Mouse (Mus musculus) heart, postnatal 14 days (tissue): ENCODE measurements around the gene Timm8a2. TPM values are rescaled to one million over a fixed set of nuclear protein-coding genes. Genes with fewer than 3 reads are reported as not detected.

Source experiments
- DNase-seq, 2 experiments: peaks; one replicate each; pipeline ENCODE4 v3.0.0; 2021 to 2022
- intact Hi-C: fragments of 180-260 bp; cut with DNase I; formaldehyde crosslinking; loops from one replicate; pipeline ENCODE4 v1.15.1; 2025
- long read RNA-seq, 2 experiments: library from polyadenylated mRNA; stranded (forward); transcript quantifications; one replicate each; pipeline ENCODE4 v2.0.0; 2021
- total RNA-seq, 2 experiments: library from RNA; stranded (reverse); gene quantifications; 2 replicates each; pipeline ENCODE4 v1.2.3; 2021

The Timm8a2 gene
- total RNA-seq, result not detected
- long read RNA-seq, experiment 1, result 0 reads
- long read RNA-seq, experiment 2, result 0 reads

DNA sequence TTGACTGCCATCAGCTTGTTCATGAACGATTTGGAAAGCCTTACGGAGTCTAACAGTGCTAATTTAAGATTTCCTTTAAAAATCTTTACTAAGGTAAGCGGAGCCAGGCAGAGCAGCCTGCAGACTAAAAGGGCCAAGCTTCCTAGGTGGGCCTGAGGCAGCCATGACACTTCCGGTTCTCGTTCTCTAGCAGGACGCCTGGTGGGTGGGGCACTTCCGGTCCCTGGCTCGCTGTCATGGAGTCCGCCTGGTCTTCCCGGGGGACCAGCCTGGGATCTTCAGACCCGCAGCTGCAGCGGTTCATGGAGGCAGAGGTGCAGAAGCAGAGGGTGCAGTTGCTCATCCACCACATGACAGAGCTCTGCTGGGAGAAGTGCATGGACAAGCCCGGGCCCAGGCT, at the start of gene Timm8a2:
Gene Timm8a2, plus strand, starts transcription at position 224 of the 400 bp plus-strand sequence.
- intact Hi-C loops, result no loop called here
- no peak for DNase-seq

- DNase-seq, result no peak
- intact Hi-C loops, result no loop called here
These were observed 49.0 kb upstream of the Timm8a2 start for GRCm38 (mm10) chr14:121985477-121985876.

DNA sequence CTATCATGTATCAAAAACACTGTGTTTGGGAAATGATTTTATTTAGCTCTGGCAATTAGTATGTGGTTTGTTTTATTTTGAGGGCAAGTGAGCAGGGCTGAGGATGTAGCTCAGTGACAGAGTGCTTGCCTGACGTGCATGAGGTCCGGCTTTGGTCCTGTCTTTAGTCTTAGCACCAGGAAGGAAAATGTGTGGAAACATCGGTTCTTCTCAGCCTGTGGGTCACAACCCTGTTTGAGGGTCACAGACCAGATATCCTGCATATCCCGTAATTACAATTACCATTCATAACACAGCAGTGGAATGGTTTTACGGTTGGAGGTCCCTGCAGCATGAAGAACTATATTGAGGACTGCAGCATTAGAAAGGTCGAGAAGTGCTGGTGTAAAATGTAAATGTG, 48.4 kb upstream of the Timm8a2 start:
- intact Hi-C loops, result no loop called here
- no peak for DNase-seq

DNA sequence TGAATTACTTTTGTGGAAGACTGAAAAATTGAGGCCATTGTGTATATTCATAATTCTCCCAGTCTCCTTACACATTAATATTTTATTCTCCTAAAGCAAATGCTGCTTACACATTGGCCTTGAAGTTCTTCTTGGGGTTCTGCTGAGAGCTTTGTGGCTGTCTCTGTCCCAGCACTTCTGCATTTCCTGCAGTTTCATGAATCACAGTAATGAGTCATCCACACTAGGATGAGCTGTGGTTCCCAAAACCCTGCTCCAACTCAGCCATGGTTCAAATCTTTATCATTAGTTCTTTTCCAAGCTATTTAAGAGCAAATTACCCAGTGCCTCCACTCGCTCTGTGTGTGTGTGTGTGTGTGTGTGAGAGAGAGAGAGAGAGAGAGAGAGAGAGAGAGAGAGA, 47.2 kb upstream of the Timm8a2 start:
- intact Hi-C loops, result no loop called here
- DNase-seq, result no peak

DNA sequence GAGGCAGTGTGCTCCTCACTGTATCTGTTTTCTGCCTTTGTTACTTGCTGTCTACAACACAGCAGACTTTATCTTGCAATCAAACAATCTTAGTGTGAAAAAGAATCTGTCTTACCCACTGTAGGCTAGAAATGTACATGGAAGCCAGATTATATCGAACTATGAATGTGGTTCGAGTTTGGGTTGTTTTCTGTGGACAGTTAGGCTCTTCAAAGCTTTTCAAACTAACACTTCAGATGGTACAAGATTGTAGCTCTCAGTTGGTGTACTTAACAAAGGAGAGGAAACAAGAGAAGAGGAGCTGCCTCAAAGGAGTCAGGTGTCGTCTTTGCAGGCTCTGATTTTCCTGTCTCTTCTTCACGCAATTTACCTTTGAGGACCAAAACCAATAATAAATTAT, 46.8 kb upstream of the Timm8a2 start:
- intact Hi-C loops, result no loop called here
- DNase-seq, result no peak

- intact Hi-C loops, result no loop called here
- no peak for DNase-seq
These were observed 45.1 kb upstream of the Timm8a2 start for GRCm38 (mm10) chr14:121989331-121989730.

GRCm38 (mm10) chr14:121989869-121990268, 44.6 kb upstream of the Timm8a2 start:
- intact Hi-C loops, result loop anchor here (5.0 kb wide), 1 partner anchor 67 kb away; no protein-coding TSS in a partner anchor
- no peak for DNase-seq

GRCm38 (mm10) chr14:121990897-121991296, 43.6 kb upstream of the Timm8a2 start:
- no peak for DNase-seq
- intact Hi-C loops, result loop anchor here (5.0 kb wide), 1 partner anchor 66 kb away; no protein-coding TSS in a partner anchor

DNA sequence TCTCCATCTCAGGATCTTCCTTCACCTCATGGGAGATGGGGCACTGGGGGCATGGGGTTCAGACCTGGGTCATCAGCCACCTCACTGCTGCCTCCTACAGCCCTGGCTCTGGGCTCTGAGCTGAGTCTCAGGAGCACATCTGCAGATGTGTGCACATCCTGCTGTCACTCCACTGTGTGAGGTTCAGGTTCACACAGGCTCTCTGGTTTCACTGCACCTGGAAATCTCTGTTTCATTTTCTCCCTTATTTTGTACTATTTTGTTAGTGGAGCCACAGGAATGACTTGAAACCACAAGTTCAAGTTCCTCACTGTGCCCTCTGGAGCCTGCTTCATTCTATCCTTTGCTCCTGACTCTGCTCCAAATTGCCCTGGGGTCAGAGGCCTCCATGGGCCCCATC, 42.6 kb upstream of the Timm8a2 start:
- intact Hi-C loops, result loop anchor here (5.0 kb wide), 1 partner anchor 65 kb away; no protein-coding TSS in a partner anchor
- DNase-seq, result no peak

- DNase-seq, result no peak
- intact Hi-C loops, result loop anchor here (5.0 kb wide), 1 partner anchor 65 kb away; no protein-coding TSS in a partner anchor
These were observed 41.8 kb upstream of the Timm8a2 start for GRCm38 (mm10) chr14:121992395-121993280.

DNA sequence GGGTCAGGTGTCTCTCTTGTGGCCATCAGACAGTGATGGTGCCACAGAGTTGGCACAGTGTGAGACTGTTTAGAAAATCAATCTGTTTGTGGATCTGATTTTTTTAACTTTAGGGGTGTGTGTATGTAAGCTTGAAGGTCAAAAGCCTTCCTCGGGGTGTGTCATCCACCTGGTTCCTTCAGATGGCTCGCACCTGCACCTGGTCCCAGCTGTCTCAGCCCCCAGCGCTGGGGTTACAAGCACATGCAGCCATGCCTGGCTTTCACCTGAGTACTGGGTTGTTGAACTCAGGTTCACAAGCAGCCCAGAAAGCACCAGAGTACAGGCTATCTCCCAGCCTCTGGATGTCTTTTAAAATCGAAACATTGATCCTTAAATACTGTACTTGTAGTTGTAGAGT, 40.9 kb upstream of the Timm8a2 start:
- intact Hi-C loops, result loop anchor here (5.0 kb wide), 1 partner anchor 64 kb away; no protein-coding TSS in a partner anchor
- no peak for DNase-seq

- intact Hi-C loops, result loop anchor here (5.0 kb wide), 1 partner anchor 63 kb away; no protein-coding TSS in a partner anchor
- DNase-seq, result no peak
These were observed 40.2 kb upstream of the Timm8a2 start for GRCm38 (mm10) chr14:121994171-121994700.

- intact Hi-C loops, result loop anchor here (5.0 kb wide), 1 partner anchor 62 kb away; no protein-coding TSS in a partner anchor
These were observed 39.5 kb upstream of the Timm8a2 start for GRCm38 (mm10) chr14:121994846-121995556.

DNA sequence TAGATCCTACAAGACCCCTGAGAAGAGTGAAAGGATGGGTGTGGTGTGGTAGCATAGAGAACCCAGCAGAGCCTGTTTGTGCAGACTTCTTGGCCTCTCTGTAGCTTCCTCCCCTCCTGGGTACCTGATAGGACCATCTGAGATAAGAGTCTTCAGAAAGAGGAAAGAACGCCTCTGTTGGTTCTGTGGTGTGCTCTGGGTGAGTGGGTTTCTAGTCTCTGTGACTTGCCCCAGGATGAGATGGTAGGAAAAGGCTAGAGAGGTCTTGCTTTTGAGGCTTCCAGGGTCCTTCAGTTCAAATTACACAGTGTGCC, 39.0 kb upstream of the Timm8a2 start:
- intact Hi-C loops, result no loop called here
- no peak for DNase-seq

More at GRCm38 (mm10) chr14:121994846-121995556, 39.5 kb upstream of the Timm8a2 start:
- no peak for DNase-seq

- intact Hi-C loops, result no loop called here
- peak; percentile 68 to 71 for DNase-seq
These were observed 37.7 kb upstream of the Timm8a2 start for GRCm38 (mm10) chr14:121996786-121997185.

- DNase-seq, result no peak
- intact Hi-C loops, result no loop called here
These were observed 35.0 kb upstream of the Timm8a2 start for GRCm38 (mm10) chr14:121999455-121999854.

- intact Hi-C loops, result no loop called here
- no peak for DNase-seq
These were observed 33.9 kb upstream of the Timm8a2 start for GRCm38 (mm10) chr14:122000346-122001105.

DNA sequence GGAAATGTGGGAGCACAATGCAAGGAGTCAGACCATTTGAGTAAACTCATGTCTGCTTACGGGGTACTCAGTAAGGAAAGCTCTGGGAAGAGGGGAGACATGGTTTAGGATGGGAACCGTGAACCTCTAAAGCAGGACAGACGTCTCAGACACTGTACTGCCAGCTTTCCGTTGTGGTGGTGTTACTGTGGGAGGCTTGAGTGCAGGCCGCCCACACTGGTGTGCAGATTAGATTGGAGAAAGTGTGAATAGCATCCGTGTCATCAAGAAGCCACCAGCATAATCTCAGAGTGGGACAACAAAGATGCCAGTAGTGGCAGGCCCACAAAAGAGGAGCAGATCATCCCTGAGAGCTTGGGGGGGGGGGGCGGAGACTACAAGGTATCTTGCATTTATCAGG, 32.2 kb upstream of the Timm8a2 start:
- intact Hi-C loops, result no loop called here
- DNase-seq, result no peak

DNA sequence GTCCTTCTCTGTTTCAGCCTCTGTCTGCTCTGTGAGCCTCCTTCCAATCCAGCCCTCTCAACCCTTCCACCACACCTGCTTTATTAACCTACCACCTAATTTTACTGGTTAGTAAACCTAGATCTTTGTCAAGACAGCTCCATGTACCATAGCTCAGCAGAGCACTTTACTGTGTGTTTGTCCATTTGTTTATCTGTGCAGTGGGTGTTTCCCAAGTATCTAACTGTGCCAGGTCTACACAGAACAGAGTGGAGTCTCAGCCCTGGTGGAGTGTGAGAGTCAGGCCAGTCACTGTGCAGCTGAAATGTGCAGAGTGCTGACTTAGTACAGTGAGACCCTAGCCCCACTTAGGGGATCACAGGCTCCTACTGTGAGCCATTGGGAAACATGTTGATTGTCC, 30.7 kb upstream of the Timm8a2 start:
- intact Hi-C loops, result no loop called here

DNA sequence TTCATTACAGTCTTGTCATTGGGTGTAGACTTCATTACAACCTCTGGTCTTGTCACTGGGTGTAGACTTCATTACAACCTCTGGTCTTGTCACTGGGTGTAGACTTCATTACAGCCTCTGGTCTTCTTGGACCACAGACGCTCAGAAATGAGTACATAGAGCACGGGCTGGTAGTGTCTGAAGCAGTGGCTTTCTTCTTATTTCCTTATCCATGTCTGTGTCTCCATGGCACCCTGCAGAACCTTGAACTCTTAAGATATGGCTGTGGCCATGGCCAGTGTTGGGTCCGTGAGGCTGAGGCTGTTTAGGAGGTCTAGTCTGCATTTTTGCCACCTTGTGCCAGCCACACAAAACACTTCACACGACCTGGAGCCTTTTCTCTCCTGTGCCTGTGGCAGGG, 26.2 kb upstream of the Timm8a2 start:
- intact Hi-C loops, result no loop called here
- DNase-seq, result no peak

More for the DNA sequence above, 30.7 kb upstream of the Timm8a2 start:
- DNase-seq, result no peak
